Mouse (Mus musculus): Measurements from ENCODE around the gene Dync1h1.

DNA sequence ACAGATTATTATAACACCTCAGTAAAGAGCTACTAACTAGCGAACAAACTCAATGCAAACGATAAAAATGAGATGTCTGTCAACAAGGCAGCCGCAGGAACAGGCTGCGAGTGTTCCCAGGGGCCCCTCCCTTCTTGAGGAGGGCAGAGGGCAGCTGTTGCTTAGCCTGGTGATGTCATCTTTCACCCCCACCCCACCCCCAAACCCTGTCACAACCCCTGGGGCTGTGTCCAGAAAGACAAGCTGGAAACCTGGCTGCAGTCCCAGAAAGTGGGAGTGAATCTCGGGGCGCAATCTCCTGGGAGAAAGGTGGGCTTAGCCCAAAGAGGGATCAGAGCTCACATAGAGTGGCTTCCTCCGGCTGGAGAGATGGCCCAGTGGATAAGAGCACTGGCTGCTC, 79.9 kb downstream of the Dync1h1 start:
- TF ChIP-seq CTCF (IDR thresholded peaks at IDR 0.05; ENCODE audit: control insufficient read depth, insufficient read depth, insufficient read length), result no peak
- no peak for TF ChIP-seq MYOD1 (IDR thresholded peaks at IDR 0.05; ENCODE audit: control insufficient read depth, insufficient read length, low read depth)
- TF ChIP-seq MAX (IDR thresholded peaks at IDR 0.05), result no peak
- no peak for TF ChIP-seq USF1 (IDR thresholded peaks at IDR 0.05; ENCODE audit: low read depth)
- TF ChIP-seq MYOG (IDR thresholded peaks at IDR 0.05; ENCODE audit: control insufficient read depth, extremely low read depth, insufficient read length), result no peak
